Mouse (Mus musculus): Measurements from ENCODE around the gene Rgs6. TPM values are rescaled to one million over a fixed set of nuclear protein-coding genes. Genes with fewer than 3 reads are reported as not detected.

The Rgs6 gene
- polyA plus RNA-seq, 1 experiment, result 0.14 TPM

GRCm38 (mm10) chr12:83098646-83099371 is 510.7 kb downstream of the Rgs6 start:
- Histone ChIP-seq H3K4me3 (ENCODE audit: extremely low read depth, insufficient read depth, insufficient read length) (no peak overlapping the region), H3K36me3 (ENCODE audit: control insufficient read depth, insufficient read depth, low read length) (no peaks in the 10 kb centered on the region), H3K27me3 (ENCODE audit: control insufficient read depth, insufficient read depth, low read length) (no peaks in the 10 kb centered on the region), H3K4me1 (ENCODE audit: control insufficient read depth, insufficient read depth, insufficient read length) (no peaks in the 10 kb centered on the region), H3K27ac (ENCODE audit: insufficient read depth, low read length) (no peak overlapping the region)
- WGBS, result 54% methylated on average over 10 of the region's 10 CpGs
- TF ChIP-seq POLR2A (IDR thresholded peaks at IDR 0.05; ENCODE audit: low read depth, low read length), result no peak
- no peak for DNase-seq (ENCODE audit: low read depth in 1 of 2, low spot score in 2 of 2)

- no peaks in the 10 kb centered on the region for H3K27me3 ChIP-seq (ENCODE audit: control insufficient read depth, insufficient read depth, low read length)
- no peaks in the 10 kb centered on the region for H3K4me1 ChIP-seq (ENCODE audit: control insufficient read depth, insufficient read depth, insufficient read length)
- TF ChIP-seq CTCF (IDR thresholded peaks at IDR 0.05; ENCODE audit: extremely low read depth, insufficient read depth, insufficient read length, insufficient replicate concordance), result no peak
- TF ChIP-seq POLR2A (IDR thresholded peaks at IDR 0.05; ENCODE audit: low read depth, low read length), result no peak
- no peak for DNase-seq (ENCODE audit: low read depth in 1 of 2, low spot score in 2 of 2)
- WGBS, result 86% methylated on average over 2 of the region's 2 CpGs
- H3K4me3 ChIP-seq (ENCODE audit: extremely low read depth, insufficient read depth, insufficient read length), result no peak overlapping the region
- H3K36me3 ChIP-seq (ENCODE audit: control insufficient read depth, insufficient read depth, low read length), result no peaks in the 10 kb centered on the region
- H3K27ac ChIP-seq (ENCODE audit: insufficient read depth, low read length), result no peak overlapping the region
Observed at GRCm38 (mm10) chr12:83099920-83100319, 511.8 kb downstream of the Rgs6 start.

DNA sequence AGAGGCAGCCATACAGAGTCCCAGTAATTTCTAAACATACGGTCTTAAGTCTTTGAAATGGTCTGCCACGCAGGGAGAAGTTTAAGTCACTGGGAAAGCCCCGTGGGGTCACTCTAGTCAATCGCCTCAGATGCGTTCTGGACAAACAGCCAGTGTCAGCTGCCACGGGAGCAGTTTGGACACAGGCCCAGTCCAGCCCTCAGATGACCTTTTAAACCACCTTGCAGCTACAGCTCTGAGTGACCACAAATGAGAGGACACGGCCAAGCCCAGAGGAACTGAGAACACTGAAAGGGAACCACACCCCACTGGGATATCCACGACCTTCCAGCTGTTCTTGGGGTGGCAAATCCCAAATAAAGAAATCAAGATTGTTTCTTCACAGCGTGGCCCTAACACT is 512.3 kb downstream of the Rgs6 start:
- Histone ChIP-seq H3K4me1 (ENCODE audit: control insufficient read depth, insufficient read depth, insufficient read length) (no peaks in the 10 kb centered on the region), H3K27me3 (ENCODE audit: control insufficient read depth, insufficient read depth, low read length) (no peaks in the 10 kb centered on the region), H3K27ac (ENCODE audit: insufficient read depth, low read length) (no peak overlapping the region), H3K4me3 (ENCODE audit: extremely low read depth, insufficient read depth, insufficient read length) (no peak overlapping the region), H3K36me3 (ENCODE audit: control insufficient read depth, insufficient read depth, low read length) (no peaks in the 10 kb centered on the region)
- peak in 1 of 2 experiments; percentile 4 for DNase-seq (ENCODE audit: low read depth in 1 of 2, low spot score in 2 of 2)
- TF ChIP-seq POLR2A (IDR thresholded peaks at IDR 0.05; ENCODE audit: low read depth, low read length) (no peak), CTCF (IDR thresholded peaks at IDR 0.05; ENCODE audit: extremely low read depth, insufficient read depth, insufficient read length, insufficient replicate concordance) (no peak)
- WGBS, result 77% methylated on average over 9 of the region's 9 CpGs

DNA sequence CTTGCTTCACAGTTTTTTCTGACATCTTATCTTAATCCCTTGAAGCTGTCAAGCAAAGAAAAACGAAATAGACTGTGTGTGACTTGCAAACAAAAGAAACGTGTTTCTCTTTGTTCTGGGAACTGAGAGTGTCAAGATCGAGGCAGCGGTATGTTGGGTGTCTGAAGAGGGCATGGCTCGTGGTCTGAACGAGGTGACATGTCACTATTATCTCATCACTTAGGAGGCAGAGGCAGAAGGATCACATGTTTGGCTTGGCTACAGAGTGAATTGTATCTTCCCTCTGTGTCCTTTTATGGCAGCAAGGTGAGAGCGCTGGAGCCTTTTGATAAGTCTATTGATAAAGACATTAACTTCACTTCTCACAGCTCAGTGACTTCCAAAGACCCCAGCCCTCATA is 512.8 kb downstream of the Rgs6 start:
- Histone ChIP-seq H3K36me3 (ENCODE audit: control insufficient read depth, insufficient read depth, low read length) (no peaks in the 10 kb centered on the region), H3K27ac (ENCODE audit: insufficient read depth, low read length) (no peak overlapping the region), H3K4me1 (ENCODE audit: control insufficient read depth, insufficient read depth, insufficient read length) (no peaks in the 10 kb centered on the region), H3K4me3 (ENCODE audit: extremely low read depth, insufficient read depth, insufficient read length) (no peak overlapping the region), H3K27me3 (ENCODE audit: control insufficient read depth, insufficient read depth, low read length) (no peaks in the 10 kb centered on the region)
- TF ChIP-seq POLR2A (IDR thresholded peaks at IDR 0.05; ENCODE audit: low read depth, low read length), result no peak
- TF ChIP-seq CTCF (IDR thresholded peaks at IDR 0.05; ENCODE audit: extremely low read depth, insufficient read depth, insufficient read length, insufficient replicate concordance), result no peak
- no peak for DNase-seq (ENCODE audit: low read depth in 1 of 2, low spot score in 2 of 2)
- 71% methylated on average over 7 of the region's 7 CpGs for WGBS

DNA sequence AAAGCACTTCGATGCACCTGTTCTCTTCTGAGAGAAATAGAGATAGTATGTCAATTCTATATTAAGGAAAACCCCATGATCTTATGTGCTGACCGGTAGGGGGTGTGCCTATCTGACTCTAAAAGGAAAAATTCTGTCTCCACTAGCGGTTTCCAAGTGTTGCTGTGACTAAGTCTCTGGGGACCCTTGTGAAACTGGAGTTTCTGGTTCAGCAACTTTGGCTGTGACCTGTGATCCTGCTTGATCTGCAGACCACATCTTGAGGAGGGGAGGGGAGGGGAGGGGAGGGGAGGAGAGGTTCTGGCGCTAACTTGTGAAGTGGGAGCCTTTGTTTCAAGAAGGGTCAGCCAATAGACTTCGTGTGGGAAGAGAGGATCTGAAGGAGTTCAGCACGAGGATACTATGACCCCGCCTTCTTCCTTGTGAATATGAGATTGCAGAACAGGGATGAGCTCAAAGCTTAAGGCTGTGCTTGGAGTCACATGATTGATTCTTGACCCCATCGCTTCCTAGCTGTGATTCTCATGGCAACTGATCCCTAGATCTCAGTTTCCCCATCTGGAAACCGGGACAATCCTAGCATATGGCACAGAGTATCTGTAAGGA is 517.5 kb downstream of the Rgs6 start:
- 43% methylated on average over 9 of the region's 9 CpGs for WGBS

DNA sequence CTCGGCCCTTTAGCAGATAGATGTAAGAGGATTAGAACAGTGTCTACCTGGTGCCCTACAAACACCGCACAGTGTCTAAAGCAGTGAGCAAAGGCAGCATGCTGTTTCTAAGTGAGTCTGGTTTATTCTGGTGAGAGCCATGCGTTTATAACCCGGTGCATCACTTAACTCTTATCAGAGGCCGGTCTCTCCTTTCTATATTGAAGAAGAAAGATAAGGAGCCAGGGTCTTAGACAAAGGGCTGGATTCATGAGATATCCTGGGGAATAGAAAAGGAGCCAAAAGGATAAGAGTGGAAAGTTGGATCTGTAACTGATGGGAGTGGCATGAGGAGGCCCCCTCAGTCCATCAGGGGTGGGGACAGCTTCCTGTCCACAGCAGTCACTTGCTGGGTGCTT is 518.0 kb downstream of the Rgs6 start:
- TF ChIP-seq POLR2A (IDR thresholded peaks at IDR 0.05; ENCODE audit: low read depth, low read length) (no peak), CTCF (IDR thresholded peaks at IDR 0.05; ENCODE audit: extremely low read depth, insufficient read depth, insufficient read length, insufficient replicate concordance) (no peak)
- Histone ChIP-seq H3K36me3 (ENCODE audit: control insufficient read depth, insufficient read depth, low read length) (no peaks in the 10 kb centered on the region), H3K4me3 (ENCODE audit: extremely low read depth, insufficient read depth, insufficient read length) (no peak overlapping the region), H3K4me1 (ENCODE audit: control insufficient read depth, insufficient read depth, insufficient read length) (no peaks in the 10 kb centered on the region), H3K27ac (ENCODE audit: insufficient read depth, low read length) (no peak overlapping the region), H3K27me3 (ENCODE audit: control insufficient read depth, insufficient read depth, low read length) (no peaks in the 10 kb centered on the region)
- 84% methylated on average over 5 of the region's 5 CpGs for WGBS
- DNase-seq (ENCODE audit: low read depth in 1 of 2, low spot score in 2 of 2), result no peak

More for the DNA sequence above, 517.5 kb downstream of the Rgs6 start:
- no peak for TF ChIP-seq CTCF (IDR thresholded peaks at IDR 0.05; ENCODE audit: extremely low read depth, insufficient read depth, insufficient read length, insufficient replicate concordance)
- TF ChIP-seq POLR2A (IDR thresholded peaks at IDR 0.05; ENCODE audit: low read depth, low read length), result no peak
- no peak for DNase-seq (ENCODE audit: low read depth in 1 of 2, low spot score in 2 of 2)
- Histone ChIP-seq H3K4me3 (ENCODE audit: extremely low read depth, insufficient read depth, insufficient read length) (no peak overlapping the region), H3K27me3 (ENCODE audit: control insufficient read depth, insufficient read depth, low read length) (no peaks in the 10 kb centered on the region), H3K36me3 (ENCODE audit: control insufficient read depth, insufficient read depth, low read length) (no peaks in the 10 kb centered on the region), H3K4me1 (ENCODE audit: control insufficient read depth, insufficient read depth, insufficient read length) (no peaks in the 10 kb centered on the region), H3K27ac (ENCODE audit: insufficient read depth, low read length) (no peak overlapping the region)

- no peaks in the 10 kb centered on the region for H3K4me1 ChIP-seq (ENCODE audit: control insufficient read depth, insufficient read depth, insufficient read length)
- no peaks in the 10 kb centered on the region for H3K27me3 ChIP-seq (ENCODE audit: control insufficient read depth, insufficient read depth, low read length)
- 94% methylated on average over 4 of the region's 4 CpGs for WGBS
- H3K36me3 ChIP-seq (ENCODE audit: control insufficient read depth, insufficient read depth, low read length), result no peaks in the 10 kb centered on the region
- TF ChIP-seq POLR2A (IDR thresholded peaks at IDR 0.05; ENCODE audit: low read depth, low read length) (no peak), CTCF (IDR thresholded peaks at IDR 0.05; ENCODE audit: extremely low read depth, insufficient read depth, insufficient read length, insufficient replicate concordance) (no peak)
- DNase-seq (ENCODE audit: low read depth in 1 of 2, low spot score in 2 of 2), result no peak
- no peak overlapping the region for H3K4me3 ChIP-seq (ENCODE audit: extremely low read depth, insufficient read depth, insufficient read length)
- no peak overlapping the region for H3K27ac ChIP-seq (ENCODE audit: insufficient read depth, low read length)
Observed at GRCm38 (mm10) chr12:83109486-83109885, 521.4 kb downstream of the Rgs6 start.

Measured in spleen, adult 2 months (tissue).